In the genomic region with DNA sequence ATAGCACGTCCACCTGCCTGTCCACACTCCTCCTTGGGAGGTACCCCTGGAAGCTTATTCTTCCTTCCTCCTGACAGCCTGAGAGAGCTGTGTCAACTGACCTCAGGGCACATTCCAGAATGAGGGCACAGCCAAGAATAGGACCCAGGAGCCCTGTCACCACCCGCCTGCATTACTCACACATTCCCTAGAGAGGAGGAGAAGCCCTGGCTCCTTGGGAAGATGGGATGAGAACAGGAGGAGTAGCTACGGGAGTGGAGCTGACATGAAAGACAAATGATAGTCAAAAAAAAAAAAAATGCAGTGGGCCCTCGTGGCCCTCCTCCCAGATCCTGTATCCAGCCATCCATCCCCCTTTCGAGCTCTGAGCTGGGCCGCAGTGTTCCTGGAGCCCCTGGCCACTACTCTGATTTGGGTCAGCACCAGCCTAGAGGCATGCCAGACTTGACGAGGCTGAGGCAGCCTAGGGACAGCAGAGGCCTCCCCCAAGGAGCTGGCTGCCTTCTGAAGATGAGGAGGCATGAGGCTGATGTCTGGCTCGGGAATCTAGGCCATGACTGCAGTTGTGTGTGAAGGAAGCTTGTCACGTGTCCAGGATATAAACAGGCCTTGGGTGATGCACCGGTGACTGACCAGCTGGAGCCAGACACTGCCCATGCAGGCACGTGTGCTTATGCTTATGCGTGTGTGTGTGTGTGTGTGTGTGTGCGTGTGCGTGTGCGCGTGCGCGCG, we compare ENCODE assay signal across 8 mouse cellular contexts. TPM values are rescaled to one million over a fixed set of nuclear protein-coding genes. Genes with fewer than 3 reads are reported as not detected.
DNase-seq lines count a peak whose midpoint lies in the region.

No protein-coding gene starts in this region.

- peak; percentile 47 for DNase-seq in adrenal gland, postnatal 10 days
- DNase-seq in adrenal gland, adult 18-20 months (ENCODE audit: low spot score in 2 of 2): no peak
- peak; percentile 47 for DNase-seq in kidney, adult 11 months
- DNase-seq in kidney, postnatal 14 days: no peak
- DNase-seq in ZHBTc4 (ENCODE audit: low read depth, low spot score): peak; percentile 39
- DNase-seq in heart, postnatal 4 days: peak; percentile 64
- no peak for DNase-seq in layer of hippocampus, adult 11-12 months (ENCODE audit: low spot score)
- no peak for DNase-seq in urinary bladder, adult 18-20 months (ENCODE audit: low spot score in 2 of 2)

RNA-seq across cellular contexts. Expression of a gene that starts 13.8 kb away (rescaled TPM):
- 1 to 10 TPM in 1 of 2 experiments, under 1 TPM in 1; 0.63 to 1.1 TPM for total RNA-seq in adrenal gland, postnatal 10 days (2021)
- total RNA-seq in adrenal gland, adult 18-20 months (2021): 1 to 10 TPM in 1 of 2 experiments, under 1 TPM in 1; 0.53 to 2.2 TPM
- total RNA-seq in heart, postnatal 4 days (2021): 1 to 10 TPM; 2.0 TPM

RNA-seq across cellular contexts. Expression of a gene that starts 20.7 kb away (rescaled TPM):
- total RNA-seq in adrenal gland, postnatal 10 days (2021): 100 to 1,000 TPM; 111 to 183 TPM
- total RNA-seq in adrenal gland, adult 18-20 months (2021): 100 to 1,000 TPM; 170 to 250 TPM
- 10 to 100 TPM; 62.2 to 69.9 TPM for total RNA-seq in heart, postnatal 4 days (2021)

RNA-seq across cellular contexts. Expression of a gene that starts 49.7 kb away (rescaled TPM):
- total RNA-seq in adrenal gland, postnatal 10 days (2021): not detected
- not detected for total RNA-seq in adrenal gland, adult 18-20 months (2021)
- total RNA-seq in heart, postnatal 4 days (2021): not detected

Comparison
In these comparisons a context has a peak if more than half of its experiments do, and no peak if none do; other contexts are left out.
1. DNase-seq: peak in adrenal gland, postnatal 10 days (single experiment), kidney, adult 11 months (single experiment), ZHBTc4 (single experiment) and heart, postnatal 4 days (single experiment); none in adrenal gland, adult 18-20 months (0 of 2), kidney, postnatal 14 days (single experiment), layer of hippocampus, adult 11-12 months (single experiment) and urinary bladder, adult 18-20 months (0 of 2).